Mouse (Mus musculus) embryo, embryonic 9.5 days (tissue): ENCODE data around the gene Olfr1367.
"Not testable (repeated sequence)": the region's sequence is repeated elsewhere in the genome, so short reads cannot be mapped to it uniquely, and the experiment has no call there.

Experiments used
- DNase-seq: peaks from one replicate; pipeline ENCODE4 v3.0.0-alpha.2; 2017; ENCODE audit errors: extremely low spot score

Olfr1367 gene

DNA sequence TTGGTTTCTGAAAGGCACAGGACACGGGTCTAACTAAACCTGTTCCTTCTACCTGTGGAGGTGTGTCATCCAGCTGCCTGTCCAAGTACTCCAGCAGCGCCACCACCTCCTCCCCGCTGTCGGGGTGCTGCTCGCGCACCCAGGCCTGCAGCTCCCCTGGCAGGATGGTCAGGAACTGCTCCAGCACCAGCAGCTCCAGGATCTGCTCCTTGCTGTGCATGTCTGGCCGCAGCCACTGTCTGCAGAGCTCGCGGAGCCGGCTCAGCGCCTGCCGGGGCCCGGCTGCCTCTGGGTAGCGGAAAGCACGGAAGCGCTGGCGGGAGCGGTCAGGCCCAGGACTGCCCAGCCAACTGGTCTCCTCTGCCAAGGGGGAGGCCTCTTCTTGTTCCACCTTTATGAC, 49.3 kb downstream of the Olfr1367 start:
- not testable (repeated sequence) for DNase-seq

DNA sequence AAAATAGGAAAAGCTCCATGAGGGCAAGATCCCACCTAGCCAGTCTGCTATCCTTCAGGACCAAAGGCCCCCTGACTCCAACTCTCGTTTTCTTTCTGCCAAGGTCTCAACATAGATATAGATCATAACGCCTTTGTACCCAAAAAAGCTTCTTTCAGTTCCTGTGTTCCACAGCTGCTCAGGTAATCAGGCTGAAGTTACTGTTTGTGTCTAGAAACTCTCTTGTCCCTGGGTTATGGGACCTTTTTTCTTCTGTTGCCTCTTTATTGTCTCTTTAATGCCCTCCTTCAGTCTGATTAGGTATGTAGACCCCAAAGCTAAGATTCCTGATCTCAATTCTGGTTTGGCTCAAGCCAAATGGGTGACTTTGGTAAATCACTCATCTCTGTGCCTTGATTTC, 50.8 kb downstream of the Olfr1367 start:
- DNase-seq: no peak
